Mouse (Mus musculus) heart, embryonic 16.5 days (tissue): ENCODE measurements at regions not wholly inside any gene's neighbourhood (a gene's known extent, or its start where the extent isn't known, plus 50 kb on each side); places are given as distances from the start of the nearest gene placed in this dataset.

Source experiments
- ATAC-seq: fragments of 200-750 bp; cut with Nextera tagmentation; replicated peaks from 2 replicates; pipeline ENCODE4 v1.8.0; 2017; ENCODE audit warnings: moderate number of reproducible peaks; ENCODE audit not compliant: insufficient read depth, low FRiP score; ENCODE audit errors: extremely low read depth
- H3K27ac ChIP-seq: fragments of 300-500 bp; sonication (generic); 2 replicates; pipeline ENCODE4 v1.5.1; 2014; ENCODE audit warnings: mild to moderate bottlenecking, low read length, control low read depth, moderate library complexity
- H3K27me3 ChIP-seq: fragments of 300-500 bp; sonication (generic); 2 replicates; pipeline ENCODE4 v1.6.1; 2014; ENCODE audit warnings: low read length, mixed read lengths; ENCODE audit not compliant: control insufficient read depth, insufficient read depth
- H3K36me3 ChIP-seq: fragments of 300-500 bp; sonication (generic); 2 replicates; pipeline ENCODE4 v1.6.1; 2014; ENCODE audit not compliant: control insufficient read depth, insufficient read depth
- H3K4me1 ChIP-seq: fragments of 300-500 bp; sonication (generic); 2 replicates; pipeline ENCODE4 v1.6.1; 2014; ENCODE audit warnings: low read length, mixed read lengths; ENCODE audit not compliant: control insufficient read depth, insufficient read depth
- H3K4me2 ChIP-seq: fragments of 300-500 bp; sonication (generic); 2 replicates; pipeline ENCODE4 v1.6.1; 2014; ENCODE audit warnings: low read depth, mild to moderate bottlenecking, control low read depth, low read length
- H3K4me3 ChIP-seq: fragments of 300-500 bp; sonication (generic); 2 replicates; pipeline ENCODE4 v1.5.1; 2014; ENCODE audit warnings: mild to moderate bottlenecking, control low read depth, low read length
- H3K9ac ChIP-seq: fragments of 300-500 bp; sonication (generic); 2 replicates; pipeline ENCODE4 v1.6.1; 2014; ENCODE audit warnings: low read length, control low read depth
- H3K9me3 ChIP-seq: fragments of 300-500 bp; sonication (generic); replicated peaks from 2 replicates; pipeline ENCODE4 v1.6.1; 2016; ENCODE audit warnings: low read length; ENCODE audit not compliant: control insufficient read depth
- WGBS: fragments of 180-500 bp; shearing (Covaris S2); extraction: QIAGEN DNeasy Blood & Tissue Kit; methylation state at CpG from one replicate; pipeline ENCODE4 v1.1.7; 2014; 5-methylcytosine and 5-hydroxymethylcytosine counted together

DNA sequence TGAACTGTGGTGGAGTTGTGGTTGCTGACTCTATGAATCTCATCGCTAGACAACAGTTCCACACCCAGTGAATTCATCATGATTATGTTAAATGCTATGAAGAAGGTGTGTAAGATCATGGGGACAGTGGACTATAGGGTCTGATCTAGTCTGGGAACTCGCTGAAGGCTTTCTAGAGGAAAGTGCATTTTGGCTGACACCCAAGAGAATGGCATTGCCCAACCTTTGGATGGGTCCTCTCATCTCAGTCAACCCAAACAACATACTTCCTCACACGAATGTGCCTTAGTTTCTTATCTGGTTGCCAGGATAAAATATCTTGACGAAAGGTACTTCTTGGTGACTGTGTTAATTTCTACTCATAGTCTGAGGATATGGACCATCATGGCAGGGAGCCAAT is 112.9 kb upstream of the Ado start:
- no peaks in the 10 kb centered on the region for H3K4me1 ChIP-seq
- H3K27me3 ChIP-seq, result no peaks in the 10 kb centered on the region
- no peak for ATAC-seq
- no peak overlapping the region for H3K9ac ChIP-seq
- H3K27ac ChIP-seq, result no peak overlapping the region
- no peaks in the 10 kb centered on the region for H3K9me3 ChIP-seq
- H3K4me2 ChIP-seq, result no peak overlapping the region
- H3K36me3 ChIP-seq, result no peaks in the 10 kb centered on the region
- H3K4me3 ChIP-seq, result no peak overlapping the region
- 70% methylated on average over 4 of the region's 4 CpGs for WGBS

DNA sequence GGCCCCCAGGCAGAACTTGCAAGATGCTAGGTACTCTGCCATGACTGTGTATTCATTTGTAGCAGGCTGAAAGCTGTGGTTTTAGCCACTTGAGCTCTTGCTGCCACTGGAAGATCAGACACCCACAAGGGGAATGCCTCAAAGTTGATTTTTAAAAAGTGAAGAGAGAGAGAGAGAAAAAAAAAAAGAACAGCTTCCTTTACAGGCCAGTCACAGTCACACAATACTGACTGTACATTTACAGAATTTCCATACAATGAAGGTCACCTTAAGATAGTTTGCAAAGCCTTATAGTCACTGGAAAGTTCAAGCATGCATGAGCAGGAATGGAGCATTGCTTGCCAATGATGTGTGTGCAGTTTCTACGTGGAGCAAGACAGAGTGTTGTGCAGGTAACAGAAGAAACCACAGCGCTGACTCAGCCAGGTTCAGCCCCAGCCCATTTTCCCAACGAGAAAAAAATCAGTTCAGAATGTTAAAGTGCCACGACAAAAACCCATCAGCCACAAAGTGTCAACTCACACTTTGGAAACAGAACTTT is 109.3 kb upstream of the Ado start:
- Histone ChIP-seq H3K4me3 (no peak overlapping the region), H3K36me3 (no peaks in the 10 kb centered on the region), H3K9ac (no peak overlapping the region), H3K4me1 (no peaks in the 10 kb centered on the region), H3K9me3 (no peaks in the 10 kb centered on the region), H3K27ac (no peak overlapping the region), H3K4me2 (no peak overlapping the region), H3K27me3 (no peaks in the 10 kb centered on the region)
- no peak for ATAC-seq
- WGBS, result 64% methylated on average over 4 of the region's 4 CpGs

DNA sequence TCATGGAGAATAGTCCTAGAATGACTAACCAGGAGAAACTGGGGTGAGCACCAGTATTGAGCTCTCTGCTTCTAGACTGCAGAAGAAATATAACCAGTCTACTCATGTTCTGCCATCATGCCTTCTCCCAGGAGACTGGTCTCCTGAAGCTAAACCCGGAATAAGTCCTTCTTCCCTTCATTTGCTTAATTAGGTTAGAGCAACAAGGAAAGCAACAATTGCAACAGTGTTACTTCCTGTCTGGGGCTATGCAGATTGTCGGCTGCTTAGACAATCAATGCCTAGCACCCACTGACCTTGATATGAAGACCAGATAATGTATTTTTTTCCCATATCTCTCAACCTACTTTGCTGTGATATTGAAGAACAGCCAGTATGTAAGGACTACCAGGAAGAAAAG is 108.5 kb upstream of the Ado start:
- no peaks in the 10 kb centered on the region for H3K9me3 ChIP-seq
- H3K4me1 ChIP-seq, result no peaks in the 10 kb centered on the region
- H3K27ac ChIP-seq, result no peak overlapping the region
- no peaks in the 10 kb centered on the region for H3K36me3 ChIP-seq
- H3K4me2 ChIP-seq, result no peak overlapping the region
- H3K27me3 ChIP-seq, result no peaks in the 10 kb centered on the region
- no peak overlapping the region for H3K9ac ChIP-seq
- WGBS, result 62% methylated on average over 2 of the region's 2 CpGs
- H3K4me3 ChIP-seq, result no peak overlapping the region
- no peak for ATAC-seq

- no peak for ATAC-seq
- Histone ChIP-seq H3K9me3 (no peaks in the 10 kb centered on the region), H3K9ac (no peak overlapping the region), H3K27me3 (no peaks in the 10 kb centered on the region), H3K4me1 (no peaks in the 10 kb centered on the region), H3K27ac (no peak overlapping the region), H3K4me2 (no peak overlapping the region), H3K36me3 (no peaks in the 10 kb centered on the region), H3K4me3 (no peak overlapping the region)
- 65% methylated on average over 10 of the region's 10 CpGs for WGBS
Measured at GRCm38 (mm10) chr10:67654518-67654917, 105.8 kb upstream of the Ado start.

- 57% methylated on average over 3 of the region's 3 CpGs for WGBS
- Histone ChIP-seq H3K4me3 (no peak overlapping the region), H3K36me3 (no peaks in the 10 kb centered on the region), H3K4me2 (no peak overlapping the region), H3K9me3 (no peaks in the 10 kb centered on the region), H3K4me1 (peaks cover 5% of the 10 kb centered on the region), H3K27me3 (no peaks in the 10 kb centered on the region), H3K9ac (no peak overlapping the region), H3K27ac (no peak overlapping the region)
- no peak for ATAC-seq
Measured at GRCm38 (mm10) chr10:67652300-67652699, 103.5 kb upstream of the Ado start.

GRCm38 (mm10) chr10:67651386-67651785 is 102.6 kb upstream of the Ado start:
- WGBS, result 80% methylated on average over 2 of the region's 2 CpGs
- no peak for ATAC-seq
- no peak overlapping the region for H3K4me2 ChIP-seq
- no peaks in the 10 kb centered on the region for H3K27me3 ChIP-seq
- no peak overlapping the region for H3K9ac ChIP-seq
- H3K9me3 ChIP-seq, result no peaks in the 10 kb centered on the region
- no peak overlapping the region for H3K4me3 ChIP-seq
- peaks cover 5% of the 10 kb centered on the region for H3K4me1 ChIP-seq
- H3K27ac ChIP-seq, result no peak overlapping the region
- no peaks in the 10 kb centered on the region for H3K36me3 ChIP-seq

GRCm38 (mm10) chr10:67647777-67648727 is 99.3 kb upstream of the Ado start:
- no peaks in the 10 kb centered on the region for H3K36me3 ChIP-seq
- peak overlapping the region; percentile 64 for H3K4me2 ChIP-seq
- WGBS, result 22% methylated on average over 20 of the region's 20 CpGs
- H3K4me1 ChIP-seq, result peaks cover 10% of the 10 kb centered on the region
- no peaks in the 10 kb centered on the region for H3K9me3 ChIP-seq
- H3K27ac ChIP-seq, result 0 out of 2 replicates have a peak overlapping the region, but pooled peaks have one; percentile 13
- no peak; the same call in 1 of the 2 replicates for ATAC-seq
- H3K4me3 ChIP-seq, result peak overlapping the region; percentile 40
- no peaks in the 10 kb centered on the region for H3K27me3 ChIP-seq
- H3K9ac ChIP-seq, result peak overlapping the region; percentile 45

- ATAC-seq, result no peak
Measured at GRCm38 (mm10) chr10:67646659-67647559, 98.2 kb upstream of the Ado start.

More at GRCm38 (mm10) chr10:67646659-67647559, 98.2 kb upstream of the Ado start:
- Histone ChIP-seq H3K27ac (no peak overlapping the region), H3K9ac (peak overlapping the region; percentile 57; the same call in 1 of the 2 replicates), H3K9me3 (no peaks in the 10 kb centered on the region), H3K36me3 (no peaks in the 10 kb centered on the region), H3K4me3 (peak overlapping the region; percentile 40), H3K4me2 (peak overlapping the region; percentile 64), H3K4me1 (peaks cover 10% of the 10 kb centered on the region), H3K27me3 (no peaks in the 10 kb centered on the region)
- WGBS, result 23% methylated on average over 14 of the region's 14 CpGs
